Mouse (Mus musculus): Measurements from ENCODE around the gene Nutm1. TPM values are rescaled to one million over a fixed set of nuclear protein-coding genes. Genes with fewer than 3 reads are reported as not detected.
"Not testable (repeated sequence)": the region's sequence is repeated elsewhere in the genome, so short reads cannot be mapped to it uniquely, and the experiment has no call there.

Gene Nutm1
- total RNA-seq (2014; rRNA removed), result not detected in 2 replicates
- 0.08 and 0.09 TPM in 2 replicates for polyA plus RNA-seq (2015; fragmentation: Nextera tagmentation; extraction: Ambion mirVana)

DNA sequence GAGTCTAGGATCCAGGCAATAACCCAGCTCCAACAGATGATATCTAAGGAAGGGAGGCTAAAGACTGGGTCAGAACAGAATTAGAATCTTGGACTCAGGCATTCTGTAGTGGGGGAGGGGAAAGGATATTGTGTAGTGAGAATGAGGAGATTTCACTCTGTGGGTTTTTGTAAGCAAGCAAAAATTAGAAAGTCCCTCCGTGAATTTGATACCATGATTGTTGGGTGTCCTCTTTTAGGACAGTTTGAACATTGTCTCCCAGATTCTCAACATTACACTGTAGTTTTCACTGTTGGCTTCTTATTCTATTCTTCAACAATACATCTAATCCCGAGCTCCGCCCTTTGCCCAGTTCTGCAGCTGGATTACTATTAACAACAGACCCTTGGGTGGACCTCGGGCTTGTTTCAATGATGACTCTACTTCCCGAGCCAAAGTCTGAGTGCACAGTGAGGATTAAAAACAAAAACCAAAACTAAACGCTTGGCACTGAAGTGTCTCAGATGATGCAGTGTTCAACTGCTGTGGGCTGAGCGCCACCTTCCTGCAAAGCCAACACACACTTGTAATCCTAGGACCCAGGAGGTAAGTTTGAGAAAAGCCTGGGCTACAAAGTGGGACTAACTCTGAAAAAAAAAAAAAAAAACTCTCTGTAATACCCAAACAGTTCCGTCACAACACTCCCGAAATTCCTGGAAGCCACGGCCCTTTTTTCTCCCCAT is at the start of gene Nutm1:
Gene Nutm1, minus strand, starts transcription at position 51 of the 722 bp plus-strand sequence.
- Histone ChIP-seq H3K9me3 (ENCODE audit: low read length) (no peaks in the 10 kb centered on the region), H3K4me2 (ENCODE audit: low read depth) (no peak within 1 kb of the TSS), H3K4me1 (ENCODE audit: insufficient read depth) (peaks cover 11% of the 10 kb centered on the region; the same call in 1 of the 2 replicates), H3K27ac (ENCODE audit: low read depth, low read length) (no peak within 1 kb of the TSS), H3K4me3 (ENCODE audit: low read depth, low read length) (no peak within 1 kb of the TSS), H3K27me3 (ENCODE audit: insufficient read depth, low read length) (no peaks in the 10 kb centered on the region), H3K36me3 (ENCODE audit: insufficient read depth) (no peaks in the 10 kb centered on the region), H3K9ac (no peak within 1 kb of the TSS)
- peak; percentile 15; the same call in 1 of the 2 replicates for TF ChIP-seq CTCF (IDR thresholded peaks at IDR 0.05; ENCODE audit: low read depth)
- WGBS, result 68% methylated on average over 10 of the region's 10 CpGs
- no peak for DNase-seq
- no peak for ATAC-seq

GRCm38 (mm10) chr2:112308671-112309070 is 49.6 kb upstream of the Nutm1 start:
- TF ChIP-seq CTCF (IDR thresholded peaks at IDR 0.05; ENCODE audit: low read depth), result no peak
- no peaks in the 10 kb centered on the region for H3K9me3 ChIP-seq (ENCODE audit: low read length)
- no peak overlapping the region for H3K4me3 ChIP-seq (ENCODE audit: low read depth, low read length)
- H3K27me3 ChIP-seq (ENCODE audit: insufficient read depth, low read length), result no peaks in the 10 kb centered on the region
- ATAC-seq (no peak), DNase-seq (no peak)
- WGBS, result 87% methylated on average over 3 of the region's 3 CpGs
- no peaks in the 10 kb centered on the region for H3K4me1 ChIP-seq (ENCODE audit: insufficient read depth)
- no peak overlapping the region for H3K27ac ChIP-seq (ENCODE audit: low read depth, low read length)
- no peak overlapping the region for H3K4me2 ChIP-seq (ENCODE audit: low read depth)
- H3K36me3 ChIP-seq (ENCODE audit: insufficient read depth), result no peaks in the 10 kb centered on the region
- no peak overlapping the region for H3K9ac ChIP-seq

- Histone ChIP-seq H3K9me3 (ENCODE audit: low read length) (no peaks in the 10 kb centered on the region), H3K4me1 (ENCODE audit: insufficient read depth) (no peaks in the 10 kb centered on the region), H3K9ac (no peak overlapping the region), H3K27me3 (ENCODE audit: insufficient read depth, low read length) (no peaks in the 10 kb centered on the region), H3K4me3 (ENCODE audit: low read depth, low read length) (no peak overlapping the region), H3K36me3 (ENCODE audit: insufficient read depth) (no peaks in the 10 kb centered on the region), H3K4me2 (ENCODE audit: low read depth) (no peak overlapping the region), H3K27ac (ENCODE audit: low read depth, low read length) (no peak overlapping the region)
- no peak for TF ChIP-seq CTCF (IDR thresholded peaks at IDR 0.05; ENCODE audit: low read depth)
- ATAC-seq (no peak), DNase-seq (no peak)
- 97% methylated on average over 4 of the region's 4 CpGs for WGBS
Observed at GRCm38 (mm10) chr2:112298221-112298620, 39.1 kb upstream of the Nutm1 start.

DNA sequence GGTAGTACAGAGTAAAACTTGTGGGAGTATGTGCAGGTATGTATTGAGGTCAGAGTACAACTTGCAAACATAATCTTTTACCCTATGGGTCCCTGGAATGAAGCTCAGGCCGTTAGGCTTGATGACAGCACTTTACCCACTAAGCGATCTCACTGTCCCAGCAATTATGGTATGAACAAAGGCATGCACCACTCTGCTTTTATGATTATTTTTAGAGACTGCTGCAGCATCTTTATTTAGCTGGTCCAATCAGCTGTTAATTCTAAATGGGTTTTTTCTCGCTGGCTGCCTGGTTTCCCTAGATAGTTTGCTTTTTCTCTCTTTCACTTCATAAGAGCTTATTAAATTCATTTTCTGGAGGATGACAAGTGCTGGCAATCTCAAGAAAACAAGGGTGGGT is 37.1 kb upstream of the Nutm1 start:
- ATAC-seq (peak; percentile 65), DNase-seq (peak; percentile 27)
- H3K27me3 ChIP-seq (ENCODE audit: insufficient read depth, low read length), result no peaks in the 10 kb centered on the region
- no peak overlapping the region for H3K9ac ChIP-seq
- 59% methylated on average over 3 of the region's 3 CpGs for WGBS
- no peak overlapping the region for H3K4me3 ChIP-seq (ENCODE audit: low read depth, low read length)
- no peaks in the 10 kb centered on the region for H3K9me3 ChIP-seq (ENCODE audit: low read length)
- no peak overlapping the region for H3K27ac ChIP-seq (ENCODE audit: low read depth, low read length)
- H3K4me2 ChIP-seq (ENCODE audit: low read depth), result no peak overlapping the region
- no peak for TF ChIP-seq CTCF (IDR thresholded peaks at IDR 0.05; ENCODE audit: low read depth)
- no peaks in the 10 kb centered on the region for H3K4me1 ChIP-seq (ENCODE audit: insufficient read depth)
- no peaks in the 10 kb centered on the region for H3K36me3 ChIP-seq (ENCODE audit: insufficient read depth)

GRCm38 (mm10) chr2:112292823-112293222 is 33.7 kb upstream of the Nutm1 start:
- H3K36me3 ChIP-seq (ENCODE audit: insufficient read depth), result no peaks in the 10 kb centered on the region
- H3K27ac ChIP-seq (ENCODE audit: low read depth, low read length), result no peak overlapping the region
- H3K4me3 ChIP-seq (ENCODE audit: low read depth, low read length), result no peak overlapping the region
- no peak for TF ChIP-seq CTCF (IDR thresholded peaks at IDR 0.05; ENCODE audit: low read depth)
- H3K9ac ChIP-seq, result no peak overlapping the region
- no peak for DNase-seq
- H3K4me1 ChIP-seq (ENCODE audit: insufficient read depth), result no peaks in the 10 kb centered on the region
- WGBS, result 82% methylated on average over 2 of the region's 2 CpGs
- H3K27me3 ChIP-seq (ENCODE audit: insufficient read depth, low read length), result no peaks in the 10 kb centered on the region
- H3K9me3 ChIP-seq (ENCODE audit: low read length), result no peaks in the 10 kb centered on the region
- H3K4me2 ChIP-seq (ENCODE audit: low read depth), result no peak overlapping the region
- ATAC-seq, result no peak

DNA sequence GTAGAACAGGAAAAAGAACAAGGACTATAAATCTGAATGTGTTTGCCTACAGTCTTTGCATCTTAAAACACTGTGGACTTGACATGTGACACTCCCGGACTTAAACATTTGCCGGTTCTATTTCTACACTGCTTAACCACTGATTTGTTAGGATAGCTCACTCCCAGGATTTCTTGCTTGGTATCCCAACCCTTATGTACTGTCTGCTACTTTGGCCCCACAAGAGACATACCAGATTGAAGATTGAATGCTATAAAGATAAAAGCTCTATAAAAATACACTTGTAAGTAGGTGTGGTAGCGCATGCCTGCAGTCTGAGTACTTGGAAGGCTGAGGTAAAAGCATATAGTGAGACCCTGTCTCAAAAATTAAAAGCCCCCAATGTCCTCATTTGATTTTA is 30.4 kb upstream of the Nutm1 start:
- Histone ChIP-seq H3K9me3 (ENCODE audit: low read length) (no peaks in the 10 kb centered on the region), H3K4me3 (ENCODE audit: low read depth, low read length) (no peak overlapping the region), H3K4me2 (ENCODE audit: low read depth) (no peak overlapping the region), H3K27ac (ENCODE audit: low read depth, low read length) (no peak overlapping the region), H3K4me1 (ENCODE audit: insufficient read depth) (0 out of 2 replicates have a peak, but pooled peaks cover 2% of the 10 kb centered on the region), H3K36me3 (ENCODE audit: insufficient read depth) (no peaks in the 10 kb centered on the region), H3K9ac (no peak overlapping the region), H3K27me3 (ENCODE audit: insufficient read depth, low read length) (no peaks in the 10 kb centered on the region)
- 90% methylated on average over 3 of the region's 3 CpGs for WGBS
- ATAC-seq (no peak), DNase-seq (no peak)
- TF ChIP-seq CTCF (IDR thresholded peaks at IDR 0.05; ENCODE audit: low read depth), result no peak

DNA sequence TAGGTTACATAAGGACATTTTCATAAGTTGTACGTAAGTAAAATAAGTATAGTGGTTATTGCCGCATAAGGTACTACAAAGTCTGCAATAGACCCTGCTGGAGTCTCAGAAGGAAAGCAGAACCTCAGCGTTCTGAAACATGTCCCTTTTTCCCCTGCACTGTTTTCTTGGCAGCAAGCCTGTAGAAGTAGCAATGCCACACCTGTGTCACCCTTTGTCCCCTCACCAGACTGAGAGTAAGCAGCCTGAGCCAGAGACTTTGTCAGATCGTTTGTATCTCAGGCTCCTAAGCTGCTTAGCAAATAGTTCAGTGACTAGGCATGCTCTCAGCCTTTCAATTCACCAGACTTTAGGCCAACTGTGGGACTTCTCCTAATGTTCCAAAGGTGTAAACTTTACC is 28.0 kb upstream of the Nutm1 start:
- ATAC-seq (no peak), DNase-seq (no peak)
- Histone ChIP-seq H3K4me2 (ENCODE audit: low read depth) (no peak overlapping the region), H3K27me3 (ENCODE audit: insufficient read depth, low read length) (no peaks in the 10 kb centered on the region), H3K9ac (no peak overlapping the region), H3K36me3 (ENCODE audit: insufficient read depth) (no peaks in the 10 kb centered on the region), H3K4me3 (ENCODE audit: low read depth, low read length) (no peak overlapping the region), H3K27ac (ENCODE audit: low read depth, low read length) (no peak overlapping the region), H3K9me3 (ENCODE audit: low read length) (no peaks in the 10 kb centered on the region), H3K4me1 (ENCODE audit: insufficient read depth) (0 out of 2 replicates have a peak, but pooled peaks cover 3% of the 10 kb centered on the region)
- WGBS, result 56% methylated on average over 4 of the region's 4 CpGs
- no peak for TF ChIP-seq CTCF (IDR thresholded peaks at IDR 0.05; ENCODE audit: low read depth)

GRCm38 (mm10) chr2:112286062-112286461 is 27.0 kb upstream of the Nutm1 start:
- WGBS, result 100% methylated on average over 1 of the region's 1 CpGs
- H3K4me3 ChIP-seq (ENCODE audit: low read depth, low read length); H3K36me3 ChIP-seq (ENCODE audit: insufficient read depth); DNase-seq; H3K27me3 ChIP-seq (ENCODE audit: insufficient read depth, low read length); H3K27ac ChIP-seq (ENCODE audit: low read depth, low read length); H3K9ac ChIP-seq; H3K4me2 ChIP-seq (ENCODE audit: low read depth); H3K9me3 ChIP-seq (ENCODE audit: low read length); ATAC-seq; H3K4me1 ChIP-seq (ENCODE audit: insufficient read depth): not testable (repeated sequence)
